Mouse (Mus musculus): ENCODE data around the gene Olfr1224-ps1. TPM values are rescaled to one million over a fixed set of nuclear protein-coding genes. Genes with fewer than 3 reads are reported as not detected.

The Olfr1224-ps1 gene
- polyA plus RNA-seq, 1 experiment from 2014 or later, result not detected

Other genes starting within 250 kb of the Olfr1224-ps1 start
- 0.10 TPM in 1 of 2 replicates, not detected in the other for gene Olfr1209, start 248.9 kb downstream of the Olfr1224-ps1 start, polyA plus RNA-seq (2015; fragmentation: Nextera tagmentation; extraction: Ambion mirVana)
- not detected in 2 replicates for gene Olfr1211, start 226.0 kb downstream of the Olfr1224-ps1 start, polyA plus RNA-seq (2015; fragmentation: Nextera tagmentation; extraction: Ambion mirVana)
- gene Olfr1212, start 210.1 kb downstream of the Olfr1224-ps1 start, polyA plus RNA-seq (2015; fragmentation: Nextera tagmentation; extraction: Ambion mirVana), result not detected in 2 replicates
- gene Gm13762, start 183.8 kb downstream of the Olfr1224-ps1 start, polyA plus RNA-seq (2015; fragmentation: Nextera tagmentation; extraction: Ambion mirVana), result not detected in 2 replicates
- gene Olfr1214, start 171.4 kb downstream of the Olfr1224-ps1 start, polyA plus RNA-seq (2015; fragmentation: Nextera tagmentation; extraction: Ambion mirVana), result not detected in 2 replicates
- not detected in 2 replicates for gene Olfr1215, start 157.1 kb downstream of the Olfr1224-ps1 start, polyA plus RNA-seq (2015; fragmentation: Nextera tagmentation; extraction: Ambion mirVana)
- gene Olfr1216, start 145.8 kb downstream of the Olfr1224-ps1 start, polyA plus RNA-seq (2015; fragmentation: Nextera tagmentation; extraction: Ambion mirVana), result not detected in 2 replicates
- 0.07 TPM in 1 of 2 replicates, not detected in the other for gene Olfr1217, start 132.0 kb downstream of the Olfr1224-ps1 start, polyA plus RNA-seq (2015; fragmentation: Nextera tagmentation; extraction: Ambion mirVana)
- gene Olfr1218, start 102.9 kb downstream of the Olfr1224-ps1 start, polyA plus RNA-seq (2015; fragmentation: Nextera tagmentation; extraction: Ambion mirVana), result not detected in 2 replicates
- gene Olfr1219, start 80.6 kb downstream of the Olfr1224-ps1 start, polyA plus RNA-seq (2015; fragmentation: Nextera tagmentation; extraction: Ambion mirVana), result not detected in 2 replicates
- not detected in 2 replicates for gene Olfr1220, start 57.3 kb downstream of the Olfr1224-ps1 start, polyA plus RNA-seq (2015; fragmentation: Nextera tagmentation; extraction: Ambion mirVana)
- not detected in 2 replicates for gene Olfr1221, start 46.8 kb downstream of the Olfr1224-ps1 start, polyA plus RNA-seq (2015; fragmentation: Nextera tagmentation; extraction: Ambion mirVana)
- not detected in 2 replicates for gene Olfr1222, start 31.0 kb downstream of the Olfr1224-ps1 start, polyA plus RNA-seq (2015; fragmentation: Nextera tagmentation; extraction: Ambion mirVana)
- not detected in 2 replicates for gene Olfr1223, start 12.5 kb downstream of the Olfr1224-ps1 start, polyA plus RNA-seq (2015; fragmentation: Nextera tagmentation; extraction: Ambion mirVana)
- gene Olfr1225, start 10.6 kb upstream of the Olfr1224-ps1 start, polyA plus RNA-seq (2015; fragmentation: Nextera tagmentation; extraction: Ambion mirVana), result not detected in 2 replicates
- not detected in 2 replicates for gene Olfr1226, start 36.0 kb upstream of the Olfr1224-ps1 start, polyA plus RNA-seq (2015; fragmentation: Nextera tagmentation; extraction: Ambion mirVana)
- not detected in 2 replicates for gene Olfr1228, start 90.0 kb upstream of the Olfr1224-ps1 start, polyA plus RNA-seq (2015; fragmentation: Nextera tagmentation; extraction: Ambion mirVana)
- not detected in 2 replicates for gene Olfr1229, start 123.9 kb upstream of the Olfr1224-ps1 start, polyA plus RNA-seq (2015; fragmentation: Nextera tagmentation; extraction: Ambion mirVana)
- gene Olfr1230, start 133.2 kb upstream of the Olfr1224-ps1 start, polyA plus RNA-seq (2015; fragmentation: Nextera tagmentation; extraction: Ambion mirVana), result not detected in 2 replicates
- not detected in 2 replicates for gene Olfr1231, start 143.0 kb upstream of the Olfr1224-ps1 start, polyA plus RNA-seq (2015; fragmentation: Nextera tagmentation; extraction: Ambion mirVana)
- gene Olfr1232, start 165.6 kb upstream of the Olfr1224-ps1 start, polyA plus RNA-seq (2015; fragmentation: Nextera tagmentation; extraction: Ambion mirVana), result not detected in 2 replicates
- gene Olfr1233, start 178.3 kb upstream of the Olfr1224-ps1 start, polyA plus RNA-seq (2015; fragmentation: Nextera tagmentation; extraction: Ambion mirVana), result not detected in 2 replicates
- gene Olfr1234, start 200.8 kb upstream of the Olfr1224-ps1 start, polyA plus RNA-seq (2015; fragmentation: Nextera tagmentation; extraction: Ambion mirVana), result not detected in 2 replicates
- gene Olfr1238, start 245.6 kb upstream of the Olfr1224-ps1 start, polyA plus RNA-seq (2015; fragmentation: Nextera tagmentation; extraction: Ambion mirVana), result not detected in 2 replicates

Measured in embryonic facial prominence, embryonic 13.5 days (tissue).